Mouse (Mus musculus) thymus, postnatal 10 days (tissue): ENCODE data around the gene Tgfbr1.
A peak's percentile ranks its signal among the peaks of the same experiment; 100 is the strongest.

Experiments used
- DNase-seq, 2 experiments: peaks; one replicate each; pipeline ENCODE4 v3.0.0; 2021; ENCODE audit warnings: low spot score in 2 of 2

Tgfbr1 gene

GRCm38 (mm10) chr4:47352803-47353388 lies at the start of gene Tgfbr1:
Gene Tgfbr1 (plus strand): TSS chr4:47353222.
- peak; percentile 99 for DNase-seq

- DNase-seq = no peak
Observed at GRCm38 (mm10) chr4:47303340-47303998, 49.6 kb upstream of the Tgfbr1 start.

DNA sequence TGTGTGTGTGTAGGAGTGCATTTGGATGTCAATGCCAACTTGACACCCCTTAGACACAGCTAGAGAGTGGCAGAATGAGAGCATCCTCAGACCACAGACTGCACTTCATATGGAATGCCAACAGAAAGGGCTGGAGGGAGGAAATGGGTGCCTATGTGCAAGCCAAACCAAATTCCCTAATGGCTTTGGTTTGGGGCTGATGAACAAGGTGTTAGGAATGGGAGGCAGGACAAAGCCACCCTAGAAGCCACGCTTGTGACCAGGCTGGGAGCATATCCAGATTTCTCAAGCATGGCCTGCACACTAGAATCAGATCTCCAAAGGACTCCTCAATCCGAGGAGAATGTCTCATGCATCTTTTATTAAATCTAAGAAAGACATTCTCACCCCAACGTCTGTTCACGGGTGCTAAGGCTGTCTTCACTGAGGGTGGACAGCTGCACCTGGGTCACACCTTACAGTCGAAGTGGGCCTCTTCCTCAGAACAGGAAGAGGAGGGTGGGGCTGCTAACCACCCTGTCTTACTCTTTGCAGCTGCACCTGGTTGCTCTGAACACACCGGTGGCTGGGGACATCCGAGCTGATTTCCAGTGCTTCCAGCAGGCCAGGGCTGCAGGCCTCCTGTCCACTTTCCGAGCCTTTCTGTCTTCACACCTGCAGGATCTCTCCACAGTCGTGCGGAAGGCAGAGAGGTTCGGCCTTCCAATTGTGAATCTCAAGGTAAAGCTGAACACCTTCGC lies 43.0 kb upstream of the Tgfbr1 start:
- peak; percentile 63 to 69 for DNase-seq

DNA sequence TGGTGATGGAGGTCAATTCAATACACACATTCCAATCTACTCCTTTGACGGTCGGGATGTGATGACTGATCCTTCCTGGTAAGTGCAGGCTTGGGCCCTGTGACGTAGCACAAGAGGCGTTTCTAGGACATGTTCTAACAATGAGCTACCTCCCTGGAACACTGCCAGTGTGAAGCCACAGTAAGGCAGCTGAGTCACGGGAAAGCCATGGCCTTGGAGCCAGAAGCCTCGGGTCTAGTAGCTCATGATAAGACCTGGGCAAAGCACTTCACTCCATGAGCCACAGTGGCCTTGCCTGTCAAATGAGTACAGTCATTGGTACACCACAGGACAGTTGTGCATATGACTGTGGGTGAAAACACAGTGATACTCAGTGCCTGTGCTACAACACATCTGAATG lies 42.2 kb upstream of the Tgfbr1 start:
- peak in 1 of 2 experiments; percentile 54 for DNase-seq

- no peak for DNase-seq
Observed at GRCm38 (mm10) chr4:47311467-47311866, 41.6 kb upstream of the Tgfbr1 start.

- no peak for DNase-seq
Observed at GRCm38 (mm10) chr4:47311929-47312328, 41.1 kb upstream of the Tgfbr1 start.

DNA sequence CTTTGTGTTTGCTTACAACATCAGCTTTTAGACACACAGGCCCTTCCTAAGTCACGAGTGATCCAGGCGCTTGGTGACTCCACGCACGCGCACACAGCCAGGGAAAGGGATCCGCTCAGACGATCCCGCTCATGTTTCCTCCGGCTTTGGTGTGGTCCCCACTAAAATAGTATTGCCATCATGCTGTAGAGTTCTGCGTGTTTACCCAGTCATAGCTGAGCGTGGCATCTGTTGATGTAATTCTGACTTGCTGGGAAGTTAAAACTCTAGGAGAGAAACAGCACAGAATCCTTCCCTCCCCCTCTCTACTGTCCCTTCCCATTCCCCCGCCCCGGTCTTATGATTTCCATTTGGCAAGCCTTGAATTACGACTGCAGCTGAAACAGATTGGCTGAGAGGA lies 40.3 kb upstream of the Tgfbr1 start:
- no peak for DNase-seq

- no peak for DNase-seq
Observed at GRCm38 (mm10) chr4:47313710-47314410, 39.2 kb upstream of the Tgfbr1 start.

DNA sequence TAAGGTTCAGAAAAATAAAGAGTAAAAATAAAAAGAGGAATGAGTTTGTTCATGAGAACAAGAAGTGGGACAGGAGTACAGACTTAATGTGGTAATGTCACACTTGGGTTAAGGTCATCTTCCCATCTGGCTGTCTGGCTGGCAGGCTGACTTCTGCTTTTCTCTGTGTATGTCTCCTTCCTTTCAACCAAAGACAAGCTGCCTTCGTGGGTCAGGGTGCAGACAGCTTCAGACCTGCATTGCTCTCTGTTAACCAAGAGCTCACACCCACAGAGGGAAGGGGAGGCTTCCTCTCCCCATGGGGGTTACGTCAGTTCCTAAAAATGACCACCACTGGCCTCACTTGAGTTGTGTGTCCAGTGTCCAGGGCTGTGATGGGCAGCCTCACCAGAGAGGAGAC lies 37.6 kb upstream of the Tgfbr1 start:
- DNase-seq = no peak

DNA sequence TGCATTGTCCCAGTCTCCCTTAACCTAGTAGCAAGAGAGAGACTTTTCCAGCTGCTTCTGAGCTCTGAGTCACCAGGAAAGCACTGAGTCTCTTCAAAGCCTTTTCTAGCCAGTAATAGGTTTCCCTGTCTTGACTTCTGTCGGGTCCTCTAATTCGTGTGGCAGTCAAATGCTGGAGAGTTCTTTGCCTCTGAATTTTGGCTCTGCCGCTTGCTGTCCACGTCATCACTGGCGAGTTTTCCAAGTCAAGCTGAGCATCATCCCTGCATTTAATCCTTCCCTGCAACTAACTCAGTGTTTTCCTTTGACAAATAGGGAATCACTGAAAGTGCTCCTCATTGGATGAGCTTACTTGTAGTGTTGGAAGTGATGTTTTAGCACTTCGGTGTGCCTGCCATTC lies 36.6 kb upstream of the Tgfbr1 start:
- no peak for DNase-seq

DNA sequence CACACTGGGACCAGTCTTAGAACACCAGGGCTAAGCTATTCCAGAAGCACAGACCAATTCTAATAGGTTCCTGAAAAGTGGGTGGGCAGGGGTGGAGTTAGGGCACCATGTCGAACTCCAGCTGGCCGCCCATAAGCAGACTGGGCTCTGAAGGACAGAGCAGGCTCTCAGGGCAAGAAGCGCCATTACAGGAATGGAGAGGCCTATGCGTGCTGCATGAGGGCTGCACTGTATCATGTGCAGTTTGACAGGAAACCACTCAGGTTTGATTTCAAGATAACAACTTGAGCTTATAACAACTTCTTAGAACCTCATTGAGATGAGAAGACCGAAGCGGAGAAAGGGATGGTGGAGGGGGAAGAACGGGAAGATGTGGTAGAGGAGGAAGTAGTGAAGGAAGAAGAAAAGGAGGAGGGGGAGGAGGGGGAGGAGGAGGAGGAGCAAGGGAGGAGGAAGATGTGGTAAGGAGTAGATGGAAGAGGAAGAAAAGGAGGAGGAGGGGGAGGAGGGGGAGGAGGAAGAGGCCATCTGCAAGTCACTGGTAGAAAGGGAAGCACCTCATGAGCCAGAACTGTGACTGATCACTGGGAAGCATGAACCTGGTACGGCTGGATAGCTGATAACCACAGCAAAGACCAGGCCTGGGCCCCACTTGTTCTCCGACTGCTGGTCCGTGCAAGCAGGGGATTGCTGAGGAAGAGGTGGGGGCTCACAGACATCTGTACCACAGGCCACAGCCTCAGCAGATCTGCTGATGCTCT lies 33.3 kb upstream of the Tgfbr1 start:
- DNase-seq = peak; percentile 59 to 65

DNA sequence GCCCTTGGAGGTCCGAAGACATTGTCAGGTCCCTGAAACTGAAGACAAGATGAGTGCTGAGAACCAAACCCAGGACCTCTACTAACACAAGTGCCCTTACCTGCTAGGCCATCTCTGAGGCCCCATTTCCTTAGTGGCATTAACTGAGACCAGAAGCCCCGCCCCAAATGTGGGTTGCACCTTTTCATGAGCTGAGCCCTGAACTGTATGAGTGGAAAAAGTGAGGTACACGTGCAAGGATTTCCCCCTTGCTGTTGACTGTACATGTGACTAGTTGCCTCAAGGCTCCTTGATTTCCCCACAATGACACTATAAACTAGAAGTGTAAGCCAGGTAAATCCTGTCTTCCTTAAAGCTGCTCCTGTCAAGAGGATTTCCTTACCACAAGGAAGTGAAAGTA lies 30.7 kb upstream of the Tgfbr1 start:
- peak; percentile 37 to 52 for DNase-seq

DNA sequence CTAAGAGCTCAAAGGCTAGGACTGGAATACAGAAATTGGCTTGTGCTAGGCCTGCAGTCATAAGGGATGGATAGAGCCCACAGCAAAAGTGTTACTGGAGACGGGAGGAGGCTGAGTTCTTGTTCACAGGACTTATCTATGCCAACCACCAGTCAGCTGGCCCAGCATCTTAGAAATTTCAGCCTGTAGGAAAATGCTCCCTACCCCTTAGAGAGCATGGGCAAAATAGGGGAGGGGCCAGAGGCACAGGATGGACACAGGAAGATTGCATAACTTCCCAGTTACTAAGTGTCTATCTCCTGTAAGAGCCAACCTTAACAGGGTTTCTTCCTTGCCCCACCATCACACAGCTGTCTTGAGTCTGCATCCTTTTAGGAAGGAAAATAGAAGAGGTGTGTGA lies 28.8 kb upstream of the Tgfbr1 start:
- DNase-seq = no peak

- no peak for DNase-seq
Observed at GRCm38 (mm10) chr4:47327782-47328181, 25.2 kb upstream of the Tgfbr1 start.

- DNase-seq = no peak
Observed at GRCm38 (mm10) chr4:47329285-47329684, 23.7 kb upstream of the Tgfbr1 start.

DNA sequence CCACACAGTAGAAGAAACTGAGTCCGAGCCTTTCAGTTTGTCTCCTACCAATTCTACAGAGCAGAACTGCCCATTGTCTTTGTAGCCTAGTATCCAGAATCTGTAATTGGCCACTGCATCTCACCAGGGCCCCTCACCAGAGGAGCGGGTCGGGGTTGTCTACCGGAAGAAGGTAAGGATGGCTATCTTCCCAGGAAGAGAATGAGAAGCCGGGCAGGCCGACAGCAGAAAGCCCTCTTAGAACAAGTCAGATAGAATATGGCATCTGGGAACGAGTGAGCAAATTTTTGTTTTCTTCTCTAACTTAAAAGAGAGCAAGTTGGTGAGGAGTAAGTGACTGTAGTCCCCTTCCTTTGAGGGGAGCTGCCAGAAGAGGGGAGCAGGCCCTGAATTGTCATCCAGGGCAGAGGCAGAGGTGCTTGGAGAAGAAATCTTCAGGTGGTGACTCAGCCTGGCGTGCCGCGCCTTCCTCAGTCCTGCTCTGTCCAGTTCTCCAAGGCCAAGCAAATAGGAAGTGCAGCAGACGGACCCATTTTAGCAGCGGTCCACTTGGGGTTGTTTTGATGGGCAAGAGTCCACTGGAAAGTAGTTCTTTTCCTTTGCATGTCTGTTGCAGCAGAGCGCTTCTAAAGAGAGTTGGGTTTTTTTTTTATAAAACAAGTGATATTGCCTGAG lies 22.5 kb upstream of the Tgfbr1 start:
- no peak for DNase-seq

- DNase-seq = no peak
Observed at GRCm38 (mm10) chr4:47332812-47333343, 20.1 kb upstream of the Tgfbr1 start.

- no peak for DNase-seq
Observed at GRCm38 (mm10) chr4:47333541-47333940, 19.5 kb upstream of the Tgfbr1 start.

GRCm38 (mm10) chr4:47336941-47337600 lies 16.0 kb upstream of the Tgfbr1 start:
- DNase-seq = no peak

DNA sequence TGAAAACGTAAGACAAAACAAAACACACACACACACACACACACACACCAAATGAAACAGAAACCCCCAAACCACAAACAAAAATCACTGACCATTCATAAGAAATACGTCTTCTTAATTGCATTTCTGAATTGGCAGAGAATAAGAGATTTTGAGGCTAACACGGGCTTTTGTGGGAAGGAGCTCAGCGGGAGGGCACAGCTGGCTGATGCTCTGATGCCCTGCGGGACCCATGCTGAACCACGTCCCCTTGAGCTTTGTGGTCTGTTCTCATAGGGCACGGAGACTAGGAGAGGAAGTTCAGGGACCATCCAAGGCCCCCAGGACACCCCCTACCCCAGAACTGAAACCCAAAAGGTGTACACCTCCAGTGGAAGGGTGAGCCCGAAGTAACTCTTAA lies 10.4 kb upstream of the Tgfbr1 start:
- peak; percentile 26 to 37 for DNase-seq
